Mouse (Mus musculus): ENCODE results near the gene Cyb561.

Cyb561 gene

DNA sequence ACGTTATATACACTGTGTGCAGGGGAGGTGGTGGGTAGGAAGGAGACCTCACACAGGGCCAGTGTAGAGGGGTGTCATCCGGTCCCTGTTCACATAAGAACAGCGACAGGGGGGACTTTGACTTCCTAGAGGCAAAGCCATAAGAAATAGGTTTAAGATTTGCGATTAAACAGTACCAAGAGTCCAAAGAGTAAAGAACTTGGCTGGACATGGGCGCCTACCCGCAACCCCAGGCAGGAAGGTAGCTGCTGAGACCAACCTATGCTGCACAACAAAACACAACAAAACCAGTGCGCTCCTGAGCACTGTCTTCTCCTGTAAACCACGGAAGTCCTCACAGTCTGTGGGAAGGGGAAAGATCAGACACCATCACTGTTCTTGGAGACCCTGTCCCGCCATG is 1.0 kb downstream of the Cyb561 start:
- DNase-seq (ENCODE audit: low spot score in 2 of 2), result no peak

- DNase-seq (ENCODE audit: low spot score in 2 of 2), result no peak
Observed at GRCm38 (mm10) chr11:105951601-105952044, 1.5 kb downstream of the Cyb561 start.

- no peak for DNase-seq (ENCODE audit: low spot score in 2 of 2)
Observed at GRCm38 (mm10) chr11:105950519-105950918, 2.6 kb downstream of the Cyb561 start.

DNA sequence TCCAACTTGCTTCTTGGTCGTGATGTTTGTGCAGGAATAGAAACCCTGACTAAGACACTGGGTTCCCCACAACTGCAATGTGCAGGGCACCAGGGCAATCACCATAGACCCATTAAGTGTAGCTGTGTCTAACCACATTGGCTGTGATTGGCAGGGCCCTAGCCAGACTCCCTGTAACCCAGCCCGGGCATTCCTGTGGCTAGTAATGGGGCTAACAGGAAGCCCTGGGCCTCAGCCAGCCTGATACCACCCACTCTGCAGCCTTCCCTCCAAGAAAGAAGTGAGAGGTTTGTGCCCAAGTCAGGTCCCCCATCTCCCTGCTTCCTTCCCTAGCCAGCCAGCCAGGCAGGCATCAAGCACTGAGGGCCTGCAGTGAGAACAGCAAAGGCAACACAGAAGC is 4.9 kb downstream of the Cyb561 start:
- no peak for DNase-seq (ENCODE audit: low spot score in 2 of 2)

DNA sequence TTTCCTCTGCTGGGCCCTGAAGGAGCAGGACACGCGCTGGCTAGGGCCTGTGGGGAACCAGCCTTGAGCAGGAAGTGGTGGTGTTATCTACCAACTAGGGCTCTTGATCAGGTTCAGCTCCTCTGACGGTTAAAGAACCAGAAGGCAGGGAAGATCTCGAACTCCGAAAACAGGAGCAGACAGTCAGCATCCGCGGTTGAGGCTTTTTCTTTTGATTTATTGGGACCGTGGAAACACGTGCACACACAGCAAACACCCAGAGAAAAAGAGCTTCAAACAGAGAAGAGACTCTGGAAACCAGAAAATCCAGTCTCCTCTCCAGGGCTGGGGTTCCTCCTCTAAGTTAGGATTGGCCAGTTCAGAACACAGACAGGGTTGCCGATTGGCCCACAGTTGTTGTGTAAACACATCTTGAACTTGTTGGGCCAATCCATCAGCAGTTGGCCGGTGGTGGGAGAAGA is 6.4 kb downstream of the Cyb561 start:
- DNase-seq (ENCODE audit: low spot score in 2 of 2), result no peak

DNA sequence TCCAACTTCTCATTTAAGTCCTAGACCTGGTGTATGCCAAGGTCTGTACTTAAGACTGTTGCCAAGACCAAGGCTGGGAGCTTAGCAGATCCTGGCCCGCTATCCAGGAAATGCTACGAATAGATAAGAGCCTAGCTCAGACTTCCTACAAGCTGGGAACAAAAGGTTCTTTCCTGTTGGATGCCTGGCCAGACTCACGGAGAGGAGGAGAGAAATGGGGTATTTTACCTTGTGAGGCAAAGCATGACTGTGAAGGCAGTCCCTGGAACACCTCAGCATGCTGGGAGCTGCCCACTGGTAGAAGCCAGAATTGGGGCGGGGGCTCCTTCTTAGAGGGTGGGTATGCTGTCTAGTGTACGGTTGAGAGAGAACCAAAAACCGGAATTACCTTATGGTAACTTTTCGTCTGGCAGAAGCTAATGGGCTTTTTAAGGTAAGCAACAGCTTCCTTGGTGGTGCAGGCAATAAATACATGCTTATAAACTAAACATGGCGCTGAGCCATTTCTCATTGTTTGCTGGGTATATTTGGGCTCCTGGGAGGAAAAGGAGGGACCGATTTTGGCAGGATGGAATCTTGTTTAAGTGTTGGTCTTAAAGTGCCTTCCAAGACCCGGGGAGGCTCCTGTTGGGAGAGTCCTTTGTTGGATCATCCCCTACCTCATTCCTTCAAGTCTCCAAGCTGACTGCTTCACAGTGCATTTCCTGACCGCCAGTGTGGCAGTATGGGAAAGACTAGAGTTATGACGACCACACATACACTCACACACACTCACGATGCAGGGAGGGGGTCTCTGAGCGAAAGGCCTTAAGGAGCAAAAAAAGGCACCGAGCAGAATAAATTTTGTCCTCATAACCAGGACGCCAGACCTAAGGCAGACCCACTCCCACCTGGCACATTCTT is 8.1 kb downstream of the Cyb561 start:
- no peak for DNase-seq (ENCODE audit: low spot score in 2 of 2)

GRCm38 (mm10) chr11:105944126-105944621 is 9.0 kb downstream of the Cyb561 start:
- peak; percentile 35 to 80 for DNase-seq (ENCODE audit: low spot score in 2 of 2)

- DNase-seq (ENCODE audit: low spot score in 2 of 2), result no peak
Observed at GRCm38 (mm10) chr11:105943133-105944102, 9.7 kb downstream of the Cyb561 start.

DNA sequence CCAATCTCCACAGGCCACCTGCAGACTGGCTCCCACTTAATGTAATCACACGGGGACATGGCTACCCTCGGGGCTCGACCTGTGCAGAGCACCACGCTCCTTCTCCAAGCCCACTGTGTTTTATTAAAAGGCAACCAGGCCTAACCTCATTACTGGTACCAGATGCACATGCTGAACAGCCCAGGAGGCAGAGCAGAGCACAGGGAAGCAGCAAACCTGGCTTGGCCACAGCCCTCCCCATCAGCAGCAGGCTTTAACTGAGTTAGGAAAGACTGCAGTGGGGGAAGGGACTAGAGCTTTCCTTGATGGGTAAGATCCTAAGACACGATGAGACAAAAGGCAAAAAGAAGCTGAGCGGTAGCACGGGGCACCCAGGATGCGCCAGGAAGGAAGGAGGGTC is 11.2 kb downstream of the Cyb561 start:
- DNase-seq (ENCODE audit: low spot score in 2 of 2), result no peak

- no peak for DNase-seq (ENCODE audit: low spot score in 2 of 2)
Observed at GRCm38 (mm10) chr11:105938771-105939170, 14.4 kb downstream of the Cyb561 start.

DNA sequence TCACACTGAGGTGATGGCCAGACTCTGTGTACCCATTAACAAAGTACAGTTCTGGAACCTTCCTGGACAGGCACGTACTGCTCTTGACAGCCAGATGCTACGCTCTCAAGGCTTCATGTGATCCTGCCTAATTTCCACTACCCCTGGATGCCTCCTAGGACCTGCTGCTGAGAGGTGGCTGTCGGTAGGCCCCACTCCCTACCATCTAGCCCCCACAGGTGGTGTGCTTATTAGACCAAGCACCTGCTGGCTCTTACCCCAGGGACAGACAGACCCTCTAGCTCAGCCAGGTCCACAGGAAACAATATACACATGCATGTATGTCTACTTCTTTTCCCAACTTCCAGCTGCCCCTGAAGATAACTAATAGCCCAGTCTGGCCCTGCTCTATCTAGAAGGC is 16.2 kb downstream of the Cyb561 start:
- DNase-seq (ENCODE audit: low spot score in 2 of 2), result no peak

DNA sequence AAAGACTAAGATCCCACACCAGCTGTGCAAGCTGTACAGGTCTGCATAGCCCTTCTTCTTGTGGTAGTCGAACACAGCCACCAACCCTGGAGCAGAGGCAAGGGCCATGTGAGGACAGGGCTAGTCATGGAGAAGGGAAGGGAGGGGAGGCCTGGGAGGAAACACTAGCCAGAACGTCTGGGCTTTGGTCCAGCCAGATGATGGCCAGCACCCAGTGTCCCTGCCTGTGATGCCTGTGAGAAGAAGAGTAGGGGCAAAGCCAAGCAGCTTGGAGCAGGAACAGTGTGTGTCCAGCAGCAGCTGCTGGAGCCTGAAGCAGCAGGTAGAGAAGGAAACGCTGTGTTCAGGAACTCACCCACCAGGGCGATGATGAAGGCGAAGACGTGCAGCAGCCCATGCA is 16.9 kb downstream of the Cyb561 start:
- no peak for DNase-seq (ENCODE audit: low spot score in 2 of 2)

DNA sequence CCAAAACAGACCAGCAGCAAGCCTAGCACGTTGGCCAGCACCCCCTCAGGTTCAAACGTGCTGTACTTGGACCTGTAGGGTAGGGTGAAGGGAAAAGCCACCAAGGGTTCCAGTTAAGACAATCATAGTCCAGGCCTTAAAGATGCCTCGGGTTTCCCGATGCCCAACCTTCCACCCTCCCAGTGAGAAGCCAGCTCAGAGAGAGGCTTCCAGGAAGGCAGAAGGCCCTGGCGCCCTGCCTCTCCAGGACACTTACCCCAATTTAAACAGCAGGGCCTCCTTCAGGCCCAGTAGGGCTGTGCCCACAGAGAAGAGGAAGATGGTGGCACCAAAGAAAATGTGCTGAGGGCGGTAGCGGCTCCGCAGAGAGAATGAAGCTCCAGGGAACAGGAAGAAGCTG is 17.6 kb downstream of the Cyb561 start:
- DNase-seq (ENCODE audit: low spot score in 2 of 2), result no peak

GRCm38 (mm10) chr11:105934816-105935215 is 18.3 kb downstream of the Cyb561 start:
- no peak for DNase-seq (ENCODE audit: low spot score in 2 of 2)

- DNase-seq (ENCODE audit: low spot score in 2 of 2), result no peak
Observed at GRCm38 (mm10) chr11:105934303-105934711, 18.8 kb downstream of the Cyb561 start.

DNA sequence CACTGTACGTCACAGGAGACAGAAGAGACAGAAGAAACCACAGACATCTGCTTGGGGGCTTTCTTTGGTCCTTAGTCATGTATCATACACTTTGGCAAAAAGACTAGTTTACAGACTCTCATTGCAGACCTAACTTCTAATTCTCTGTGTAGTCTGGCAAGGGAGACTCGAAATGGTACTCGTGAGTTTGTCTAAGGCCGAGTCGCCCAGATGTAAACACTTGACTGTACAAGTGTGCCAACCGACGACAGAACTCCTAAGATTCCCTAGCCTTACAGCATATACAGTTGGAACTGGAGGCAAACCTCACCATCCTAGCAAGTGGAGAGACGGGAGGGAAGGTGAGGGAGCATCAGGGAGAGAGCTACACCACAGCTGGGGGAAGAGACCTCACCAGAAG is 19.4 kb downstream of the Cyb561 start:
- DNase-seq (ENCODE audit: low spot score in 2 of 2), result no peak

DNA sequence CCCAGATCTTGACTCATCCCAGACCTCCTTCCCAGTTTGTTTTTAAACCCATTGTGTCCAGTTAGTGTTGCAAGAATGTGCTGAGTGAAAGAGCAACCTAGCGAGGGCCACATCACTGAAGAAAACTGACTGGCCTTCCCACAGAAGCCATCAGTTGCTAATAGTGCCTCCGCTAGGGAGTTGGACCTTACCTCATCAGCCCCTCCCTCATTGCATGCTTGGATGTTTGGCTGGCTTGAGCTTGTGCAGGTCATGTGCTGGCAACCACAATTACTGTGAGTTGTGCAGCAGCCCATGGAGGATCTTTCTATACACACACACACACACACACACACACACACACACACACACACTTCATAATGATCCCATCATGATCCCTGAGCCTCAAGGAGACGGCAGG is 21.8 kb downstream of the Cyb561 start:
- no peak for DNase-seq (ENCODE audit: low spot score in 2 of 2)

- no peak for DNase-seq (ENCODE audit: low spot score in 2 of 2)
Observed at GRCm38 (mm10) chr11:105928171-105928570, 25.0 kb downstream of the Cyb561 start.

DNA sequence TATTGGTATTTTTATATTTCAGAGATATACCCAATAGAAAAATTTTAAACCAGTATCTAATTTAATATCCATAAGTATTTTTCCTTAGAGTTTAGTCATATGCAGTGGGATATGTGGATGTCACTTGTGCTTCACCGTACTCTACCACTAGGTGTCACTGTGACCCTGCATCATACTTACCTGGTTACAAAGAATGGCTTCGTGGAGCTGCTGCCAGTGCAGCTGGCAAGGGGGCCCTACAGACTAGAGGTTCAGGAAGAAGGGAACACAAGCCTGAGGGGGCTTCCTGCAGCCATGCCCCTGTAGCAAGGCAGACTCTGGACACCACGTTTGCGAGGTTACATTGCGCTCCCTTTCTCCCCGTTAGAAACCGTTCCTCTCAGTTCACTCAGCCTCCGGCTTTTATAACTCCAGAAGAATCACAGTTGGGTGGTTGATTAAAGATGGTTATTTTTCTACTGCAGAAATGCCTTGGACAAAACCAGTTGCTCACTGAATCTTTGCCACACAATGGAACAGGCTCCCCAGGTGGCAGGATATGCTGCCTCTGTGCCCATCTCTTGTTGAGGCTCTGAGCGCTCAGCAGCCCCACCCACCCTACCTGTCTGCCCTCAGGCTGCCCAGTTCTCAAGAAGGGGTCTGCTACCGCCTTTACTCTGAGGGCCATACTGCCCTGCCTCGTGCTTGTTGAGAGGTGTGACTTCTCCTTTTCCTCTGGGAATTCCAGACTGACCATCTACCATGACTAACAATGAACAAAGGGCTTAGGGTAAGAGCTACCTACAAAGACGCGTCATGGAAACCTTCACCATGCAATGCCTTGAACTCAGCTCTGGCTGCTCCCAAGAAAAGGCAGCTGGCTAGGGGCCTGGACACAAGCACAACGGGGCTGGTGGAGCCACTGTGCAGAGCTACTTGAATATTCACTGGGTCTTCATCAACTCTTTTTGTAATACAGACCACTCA is 25.8 kb downstream of the Cyb561 start:
- DNase-seq (ENCODE audit: low spot score in 2 of 2), result peak; percentile 55 to 80

DNA sequence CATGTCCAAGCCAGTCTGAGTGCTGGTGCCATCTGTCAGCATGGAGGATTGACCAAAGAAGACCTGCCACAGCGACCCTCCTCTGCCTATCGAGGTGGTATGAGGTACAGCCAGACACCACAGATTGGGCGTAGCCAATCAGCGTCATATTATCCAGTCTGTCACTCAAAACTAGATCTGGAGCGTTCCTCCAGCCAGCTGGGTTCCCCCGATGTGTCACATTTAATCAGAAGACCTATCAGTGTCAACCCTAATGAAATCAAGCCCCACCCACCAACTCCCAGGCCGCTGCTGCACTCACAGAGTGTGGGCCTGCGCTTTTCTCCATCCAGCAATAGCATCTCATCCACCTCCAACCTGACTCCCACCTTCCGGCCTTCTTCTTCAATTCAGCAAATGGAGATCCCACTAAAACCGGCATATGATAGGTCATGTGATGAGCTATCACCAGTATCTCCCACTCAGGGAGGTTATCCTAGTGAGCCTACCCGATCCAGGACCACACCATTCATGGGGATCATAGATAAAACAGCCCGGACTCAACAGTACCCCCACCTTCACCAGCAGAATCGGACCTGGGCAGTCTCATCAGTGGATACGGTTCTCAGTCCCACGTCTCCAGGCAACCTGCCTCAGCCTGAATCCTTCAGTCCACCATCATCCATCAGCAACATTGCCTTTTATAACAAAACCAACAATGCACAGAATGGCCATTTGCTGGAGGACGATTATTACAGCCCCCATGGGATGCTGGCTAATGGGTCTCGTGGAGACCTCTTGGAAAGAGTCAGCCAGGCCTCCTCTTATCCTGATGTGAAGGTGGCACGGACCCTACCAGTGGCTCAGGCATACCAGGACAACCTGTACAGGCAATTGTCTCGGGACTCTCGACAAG is 30.1 kb downstream of the Cyb561 start:
- peak in 1 of 2 experiments; percentile 56 for DNase-seq (ENCODE audit: low spot score in 2 of 2)

Data from spleen, postnatal 4 days (tissue).